Mouse (Mus musculus): ENCODE data around the gene Vrk1.

Vrk1 gene

DNA sequence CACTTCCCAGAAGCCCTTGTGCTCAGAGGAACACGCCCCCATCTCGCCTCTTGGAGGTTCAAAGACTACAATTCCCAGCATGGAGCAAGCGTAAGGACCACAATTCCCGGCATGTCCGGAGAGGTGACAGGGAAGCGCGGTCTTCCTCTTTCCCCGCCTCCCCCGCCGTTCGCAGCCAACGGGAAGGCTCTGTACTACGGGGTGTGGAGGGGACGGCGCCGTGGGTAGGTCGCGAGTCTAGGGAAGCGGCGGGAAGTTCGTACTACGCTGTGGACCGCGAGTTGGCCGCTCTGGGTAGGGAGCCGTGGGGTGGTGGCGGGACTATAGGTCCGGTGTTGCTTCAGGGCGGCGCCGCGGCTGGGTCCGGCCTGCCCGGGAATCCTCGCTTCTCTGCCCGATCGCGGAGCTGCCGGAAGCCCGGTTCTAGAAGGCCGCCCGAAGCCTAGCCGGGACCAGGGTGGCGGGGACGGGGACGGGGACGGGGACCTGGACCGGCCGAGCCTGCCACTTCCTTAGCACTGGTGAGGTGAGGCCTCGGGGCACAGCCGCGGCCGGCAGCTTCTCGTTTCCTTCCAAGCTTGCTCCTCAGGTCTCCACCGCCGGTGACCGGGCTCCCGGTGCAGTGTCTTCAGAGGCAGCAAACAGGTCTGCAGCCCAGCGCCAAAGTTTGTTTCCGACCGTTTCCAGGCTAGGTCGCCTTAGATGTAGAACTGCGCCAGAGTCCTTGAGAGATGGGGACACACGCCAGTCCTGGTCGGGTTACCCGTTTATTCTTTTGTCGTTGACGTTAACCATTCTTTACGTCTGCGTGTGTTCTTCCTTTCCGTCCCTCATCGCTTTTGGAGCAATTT is at the start of gene Vrk1:
TSS of gene Vrk1 (plus strand) at position 164 of the 851 bp plus-strand sequence.
- DNase-seq (ENCODE audit: low read depth), result peak; percentile 88

DNA sequence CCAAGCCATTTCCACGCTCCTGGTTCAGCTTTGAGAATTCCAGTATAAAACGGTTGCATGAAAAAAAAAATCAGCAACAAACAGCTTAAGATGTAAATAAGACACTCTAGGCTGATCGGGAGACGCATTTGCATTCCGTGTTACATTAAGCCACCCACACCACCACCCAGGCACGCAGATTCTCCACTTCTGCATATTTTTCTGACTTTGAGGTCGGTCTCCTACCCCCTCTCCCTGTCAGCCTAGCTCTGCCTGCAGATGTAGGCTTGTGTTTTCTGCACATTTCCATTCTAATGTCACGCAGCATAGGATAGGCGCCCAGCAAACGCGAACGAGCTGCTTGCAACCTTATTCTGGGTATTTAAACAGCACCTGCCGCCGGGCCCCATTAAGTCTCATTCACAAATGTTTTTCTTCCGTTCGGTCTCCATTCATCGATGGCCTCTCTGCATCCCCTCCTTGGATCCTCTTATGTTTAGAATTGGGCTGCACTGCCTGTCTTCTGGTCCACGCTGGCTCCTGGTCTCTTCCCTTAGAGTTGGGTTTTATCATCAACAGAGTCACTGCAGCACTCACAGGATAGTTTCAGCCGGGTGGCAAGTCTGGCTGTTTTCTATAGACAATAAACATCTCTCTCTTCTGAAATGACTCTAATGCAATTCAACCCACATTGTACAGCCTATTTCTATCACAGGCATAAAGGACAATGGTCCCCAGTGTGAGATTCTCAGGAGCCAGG is 49.3 kb upstream of the Vrk1 start:
- no peak for DNase-seq (ENCODE audit: low read depth)

DNA sequence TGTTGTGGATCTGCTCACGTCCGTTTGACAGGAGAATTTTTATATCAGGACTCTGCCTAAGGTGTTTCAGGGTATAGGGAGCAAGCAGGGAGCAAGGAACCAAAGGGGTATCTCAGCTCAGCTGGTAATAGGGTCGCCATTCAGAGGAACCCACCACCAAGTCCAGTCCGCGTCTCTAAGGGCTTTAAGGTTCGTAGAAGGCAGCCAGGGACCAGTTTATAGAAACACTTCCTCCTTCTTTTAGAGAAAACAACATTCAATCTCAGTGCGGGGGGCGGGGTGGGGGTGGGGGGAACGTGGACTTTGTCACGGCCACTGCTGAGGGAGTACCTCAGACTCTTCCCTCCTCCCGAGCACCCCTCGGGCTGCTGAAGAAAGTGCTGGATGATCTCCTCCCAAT is 48.4 kb upstream of the Vrk1 start:
- no peak for DNase-seq (ENCODE audit: low read depth)

DNA sequence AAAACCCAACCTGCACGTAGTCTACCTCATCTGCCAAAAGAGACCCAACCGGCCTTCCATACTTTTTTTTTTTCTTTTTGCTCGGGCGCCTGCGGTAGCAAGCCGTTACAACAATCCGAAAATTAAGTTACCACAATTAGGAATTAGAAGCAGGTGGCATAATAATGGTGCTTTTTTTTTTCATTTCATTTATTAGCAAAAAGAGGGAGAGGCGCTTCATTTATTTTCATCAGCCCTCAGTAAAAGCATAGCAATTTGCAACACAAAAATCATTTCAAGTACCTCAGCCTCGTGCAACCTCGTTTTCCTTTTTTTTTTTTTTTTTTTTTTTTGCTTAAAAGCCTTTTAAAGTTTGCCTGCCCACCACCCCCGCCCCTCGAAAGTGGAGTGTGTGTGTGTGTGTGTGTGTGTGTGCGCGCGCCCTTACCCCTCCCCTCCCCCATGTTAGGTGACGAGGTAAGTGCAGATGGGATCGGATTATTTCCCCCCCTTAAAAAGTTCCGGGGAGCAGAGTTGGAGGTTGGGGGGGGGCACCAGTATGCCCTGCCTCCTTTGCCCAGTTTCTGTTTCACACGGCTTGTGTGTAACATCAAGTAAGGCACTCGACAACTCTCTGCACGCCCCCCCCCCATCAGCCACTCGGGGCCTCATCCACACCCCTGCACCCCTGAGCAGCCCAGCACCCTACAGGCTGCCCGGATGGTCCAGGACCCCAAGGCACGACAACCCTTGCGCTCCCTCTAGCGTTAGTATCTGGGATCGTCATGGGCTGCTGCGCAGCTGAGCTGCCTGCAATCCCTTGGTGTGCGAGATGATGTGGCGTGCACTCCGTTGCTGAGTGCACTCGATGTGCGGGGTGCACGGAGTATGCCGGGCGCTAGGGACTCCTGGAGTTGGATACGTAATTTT is 47.7 kb upstream of the Vrk1 start:
- peak; percentile 93 for DNase-seq (ENCODE audit: low read depth)

DNA sequence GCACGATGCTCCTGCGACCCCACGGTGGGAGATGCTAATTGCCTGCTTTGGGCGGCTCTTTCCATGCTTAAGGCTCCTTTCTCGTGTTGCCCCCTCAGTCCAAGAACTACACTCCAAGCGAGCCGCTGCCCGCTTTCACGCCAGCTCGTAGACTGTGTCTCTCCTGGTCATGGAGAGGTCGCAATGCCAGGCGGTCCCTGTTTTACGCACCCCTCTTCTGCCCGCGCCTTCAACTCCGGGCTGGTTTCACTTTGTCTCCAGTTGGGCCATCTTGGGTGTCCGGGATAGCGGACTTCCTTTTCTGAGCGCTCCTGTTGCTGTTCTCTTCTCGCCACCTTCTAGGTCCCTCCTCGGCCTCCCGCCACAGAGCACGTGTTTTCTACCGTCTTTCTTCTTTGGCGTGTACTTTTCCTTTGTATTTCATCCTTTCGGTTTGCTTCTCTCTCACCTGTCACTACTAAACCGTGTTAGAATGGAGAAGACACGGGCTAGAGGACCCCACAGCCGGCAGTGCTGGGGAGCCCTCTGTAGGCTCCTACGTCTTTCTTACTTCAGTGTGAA is 46.9 kb upstream of the Vrk1 start:
- no peak for DNase-seq (ENCODE audit: low read depth)

DNA sequence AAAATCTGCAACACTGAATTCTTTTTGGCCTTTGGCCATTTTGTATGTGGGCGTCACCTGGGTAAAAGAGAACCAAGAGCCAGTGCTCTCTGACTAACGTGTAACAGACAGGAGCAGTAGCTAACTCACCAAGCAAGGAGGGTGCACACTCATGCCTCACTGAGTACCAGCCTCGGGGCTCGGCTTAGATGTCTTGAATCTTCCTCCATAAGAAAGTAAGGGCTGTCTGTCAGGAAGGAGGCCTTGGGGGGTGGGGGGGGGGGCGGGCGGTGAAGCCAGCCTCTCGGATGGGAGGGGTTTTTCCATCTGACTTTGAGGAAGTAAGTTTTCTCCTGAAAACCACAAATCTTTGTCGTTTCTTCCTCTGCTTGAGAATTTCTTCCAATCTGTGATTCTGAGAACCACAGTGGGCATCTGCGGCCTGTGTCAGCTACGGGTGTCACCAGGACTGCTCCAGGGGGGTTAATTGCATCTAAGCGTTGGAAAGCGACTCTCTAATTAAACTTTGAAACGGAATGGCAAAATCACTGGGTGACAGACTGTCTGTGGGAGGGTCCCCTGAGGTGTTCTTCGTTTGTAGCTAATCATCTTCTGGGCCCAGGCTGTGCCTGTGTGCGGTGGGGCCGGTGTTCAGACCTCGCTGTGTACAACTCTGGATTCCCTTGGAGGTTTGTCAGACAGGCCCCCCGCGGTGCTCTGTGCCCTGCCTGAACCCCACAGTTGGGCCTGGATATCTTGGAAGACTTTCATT is 43.0 kb upstream of the Vrk1 start:
- peak; percentile 23 for DNase-seq (ENCODE audit: low read depth)

DNA sequence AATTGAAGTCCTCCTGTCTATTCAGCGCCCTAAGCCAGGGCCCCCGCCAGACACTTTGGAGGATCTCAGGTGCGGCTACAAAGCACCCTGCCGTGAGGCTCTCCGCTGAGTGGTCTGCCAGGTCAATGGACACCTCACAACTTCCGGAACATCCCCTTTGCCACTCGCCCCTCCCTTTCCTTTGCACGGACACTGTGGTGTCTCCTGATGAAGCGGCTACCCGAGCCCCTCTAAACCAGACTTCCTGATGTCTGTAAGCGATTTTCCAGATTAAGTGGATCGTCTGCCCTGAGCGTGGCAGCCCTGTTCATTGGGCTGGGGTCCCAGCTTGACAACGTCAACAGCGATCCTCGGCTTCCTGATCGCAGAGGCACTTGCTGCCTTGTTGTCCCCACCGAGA is 42.2 kb upstream of the Vrk1 start:
- peak; percentile 23 for DNase-seq (ENCODE audit: low read depth)

DNA sequence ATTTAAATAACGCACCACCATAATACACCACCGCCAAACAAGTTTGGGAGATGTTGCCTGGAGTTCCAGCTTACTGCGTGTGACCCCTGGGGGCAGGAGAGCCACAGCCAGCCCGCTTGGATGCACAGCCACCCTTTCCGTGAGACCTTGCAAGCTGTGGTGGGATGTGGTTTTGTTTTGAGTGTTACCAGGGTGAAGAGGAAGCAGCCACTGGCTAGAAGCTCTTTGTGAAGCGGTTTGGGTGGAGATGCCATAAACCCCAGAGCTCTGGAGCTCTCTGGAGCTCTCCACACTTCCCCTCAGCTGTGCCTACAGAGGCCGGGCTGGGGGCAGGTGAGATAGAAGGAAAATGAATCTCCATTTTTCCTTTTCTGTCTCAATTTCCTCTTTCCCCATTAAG is 38.8 kb upstream of the Vrk1 start:
- peak; percentile 69 for DNase-seq (ENCODE audit: low read depth)

DNA sequence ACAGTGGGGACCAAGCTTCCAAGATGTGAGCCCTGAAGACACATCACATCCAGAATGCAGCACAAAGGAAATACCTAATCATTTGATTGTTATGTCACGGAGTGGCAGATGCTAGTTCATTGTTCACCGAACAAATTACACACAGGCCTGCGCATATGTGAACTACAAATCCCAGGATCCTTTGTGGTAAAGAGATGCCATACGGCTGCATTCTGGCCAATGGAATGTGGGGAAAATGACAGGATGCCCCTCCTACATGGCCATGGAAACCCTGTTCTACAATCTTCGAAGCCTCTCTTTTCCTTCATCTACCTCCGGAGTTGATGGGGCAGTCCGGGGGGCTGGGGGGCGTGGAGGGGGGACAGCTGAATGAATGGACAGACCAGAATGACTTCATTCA is 37.4 kb upstream of the Vrk1 start:
- DNase-seq (ENCODE audit: low read depth), result no peak

DNA sequence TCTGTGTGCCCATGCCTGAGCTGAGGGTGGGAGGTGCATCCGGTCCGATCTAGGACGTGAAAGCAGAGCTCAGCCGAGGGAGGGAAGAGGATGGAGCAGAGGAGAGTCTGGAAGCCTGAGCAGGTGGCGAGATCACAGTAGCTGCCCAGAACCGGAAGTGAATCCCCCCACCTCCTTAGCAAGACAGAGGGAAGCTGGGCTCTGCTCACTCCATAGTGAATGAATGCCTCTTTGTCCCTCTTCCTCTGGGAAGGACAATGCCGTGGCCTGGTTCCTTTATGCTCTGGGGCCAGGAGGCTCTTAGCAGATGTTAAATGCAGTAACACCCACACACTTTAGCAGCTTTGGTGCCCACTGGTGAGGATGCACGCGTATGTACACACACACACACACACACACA is 36.3 kb upstream of the Vrk1 start:
- DNase-seq (ENCODE audit: low read depth), result no peak

DNA sequence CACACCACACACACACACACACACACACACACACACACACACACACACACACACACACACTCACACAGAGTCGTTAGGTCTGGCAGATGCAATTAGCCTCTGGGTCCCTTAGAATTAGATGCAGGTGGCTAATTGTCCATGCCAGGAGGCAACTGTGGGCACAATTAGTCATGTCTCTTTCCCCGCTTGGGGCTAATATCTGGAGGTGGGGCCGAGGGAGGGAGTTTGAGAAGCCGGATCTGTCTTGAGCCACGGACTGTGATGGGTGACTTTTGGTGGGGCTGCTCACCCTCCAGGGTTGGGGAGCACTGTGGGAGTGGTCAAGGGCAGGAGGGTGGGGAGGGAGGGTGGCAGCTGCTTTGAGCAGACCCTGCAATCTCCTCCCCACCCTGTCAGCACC is 35.9 kb upstream of the Vrk1 start:
- no peak for DNase-seq (ENCODE audit: low read depth)

DNA sequence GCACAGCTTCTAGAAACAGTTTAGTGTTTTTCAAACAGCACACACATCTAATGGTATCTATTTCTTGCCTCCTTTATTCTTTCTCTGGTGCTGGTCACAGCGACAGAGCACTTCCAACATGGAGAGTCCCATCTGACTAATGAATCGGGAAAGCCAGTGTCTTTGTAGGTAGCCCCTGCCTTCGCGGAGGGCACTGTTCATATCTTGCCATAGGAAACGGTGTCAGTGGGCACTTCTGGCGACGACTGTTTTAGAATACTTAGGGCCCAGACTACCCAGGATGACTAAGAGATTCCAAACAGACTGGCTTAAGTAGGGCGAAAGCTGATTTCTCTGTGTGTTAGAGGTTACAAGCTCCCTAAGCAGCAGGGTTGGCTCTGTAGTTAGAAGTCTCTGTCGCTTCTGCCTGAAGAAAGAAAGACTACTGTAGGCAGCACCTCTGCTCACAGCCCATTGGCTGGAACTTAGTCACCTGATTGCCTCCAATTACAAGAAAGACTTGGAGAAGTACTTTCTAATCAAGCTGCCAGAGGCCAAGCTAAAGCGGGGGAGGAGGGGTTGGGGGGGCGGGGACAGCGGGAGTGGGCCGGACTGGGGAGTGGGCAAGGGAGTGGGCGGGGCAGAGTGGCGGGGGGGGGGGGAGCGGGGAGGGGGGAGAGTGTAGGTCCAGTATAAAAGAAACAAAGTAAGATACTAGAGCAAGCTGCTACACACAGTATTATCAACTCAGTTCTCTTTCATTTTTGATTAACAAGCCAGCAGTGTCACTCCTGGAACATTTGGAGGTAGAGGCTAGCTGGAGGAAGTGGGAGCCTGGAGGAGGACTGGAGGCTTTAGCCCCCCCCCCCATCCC is 28.7 kb upstream of the Vrk1 start:
- DNase-seq (ENCODE audit: low read depth), result peak; percentile 48

DNA sequence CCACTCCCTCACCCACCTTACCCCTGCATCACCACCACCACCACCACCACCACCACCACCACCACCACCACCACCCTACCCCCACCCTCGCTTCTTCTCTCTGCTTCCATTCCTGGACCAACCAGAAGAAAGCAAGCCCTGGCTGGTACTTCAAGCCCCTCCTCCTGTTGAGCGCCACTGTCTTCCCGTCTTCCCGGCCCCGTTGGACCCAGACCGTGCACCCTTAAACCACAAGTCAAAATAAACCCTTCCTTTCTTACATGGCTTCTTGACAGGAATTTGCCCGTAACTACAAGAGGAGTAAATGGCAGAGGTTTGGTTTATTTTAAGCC is 28.1 kb upstream of the Vrk1 start:
- DNase-seq (ENCODE audit: low read depth), result no peak

DNA sequence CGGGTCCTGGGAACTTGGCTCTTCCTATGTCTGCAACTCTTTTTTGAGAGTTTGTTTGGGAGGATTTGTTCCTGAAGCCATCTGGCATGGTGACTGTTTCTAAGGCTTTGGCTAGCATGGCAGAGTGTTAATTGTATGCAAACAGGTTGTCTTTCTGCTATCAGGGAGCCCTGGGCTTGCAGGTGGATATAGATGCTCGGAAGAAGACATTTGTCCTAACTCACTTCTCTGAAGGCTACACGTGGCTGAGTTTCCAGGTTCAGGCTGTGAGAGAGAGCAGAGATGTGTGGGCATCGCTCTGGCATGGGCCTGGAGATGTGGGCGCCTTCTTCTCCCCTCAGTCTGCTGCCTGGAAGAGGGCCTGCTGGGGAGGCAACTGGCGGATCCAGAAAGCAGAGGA is 27.4 kb upstream of the Vrk1 start:
- DNase-seq (ENCODE audit: low read depth), result no peak

DNA sequence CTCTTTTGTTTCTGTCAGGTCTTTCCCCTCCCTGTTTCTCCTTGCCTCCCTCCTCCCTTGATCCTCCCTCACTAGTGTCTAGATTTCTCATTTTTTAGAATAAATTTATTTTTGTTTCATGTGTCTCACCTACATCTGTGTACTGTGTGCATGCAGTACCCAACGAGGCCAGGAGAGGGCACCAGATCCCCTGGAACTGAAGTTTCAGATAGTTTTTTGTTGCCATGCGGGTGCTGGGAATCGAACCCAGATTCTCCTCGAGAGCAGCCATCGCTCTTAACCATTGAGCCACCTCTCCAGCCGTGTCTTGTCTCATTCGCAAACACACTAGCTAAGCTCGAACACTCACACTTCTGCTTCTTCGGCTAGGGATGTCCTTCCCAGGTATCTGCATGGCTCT is 26.5 kb upstream of the Vrk1 start:
- DNase-seq (ENCODE audit: low read depth), result peak; percentile 28

DNA sequence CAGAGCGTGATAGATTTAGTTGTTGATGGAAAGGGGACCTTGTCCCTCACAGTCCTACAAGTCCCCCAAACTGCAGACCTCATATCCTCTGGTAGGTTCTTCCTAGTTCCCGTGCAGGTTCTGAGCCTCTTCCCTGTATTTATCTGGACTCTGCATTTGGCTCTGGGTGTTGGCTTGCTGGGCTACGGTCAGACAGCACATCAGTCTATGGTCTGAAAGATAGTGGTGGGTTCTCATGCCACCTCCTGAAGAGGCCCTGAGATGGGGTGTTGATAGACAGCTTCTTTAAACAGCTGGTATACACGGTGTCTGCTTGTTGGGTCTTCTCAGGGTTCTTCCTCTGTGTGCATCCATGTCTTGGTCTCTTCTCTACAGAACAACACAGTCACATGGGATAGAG is 21.6 kb upstream of the Vrk1 start:
- no peak for DNase-seq (ENCODE audit: low read depth)

DNA sequence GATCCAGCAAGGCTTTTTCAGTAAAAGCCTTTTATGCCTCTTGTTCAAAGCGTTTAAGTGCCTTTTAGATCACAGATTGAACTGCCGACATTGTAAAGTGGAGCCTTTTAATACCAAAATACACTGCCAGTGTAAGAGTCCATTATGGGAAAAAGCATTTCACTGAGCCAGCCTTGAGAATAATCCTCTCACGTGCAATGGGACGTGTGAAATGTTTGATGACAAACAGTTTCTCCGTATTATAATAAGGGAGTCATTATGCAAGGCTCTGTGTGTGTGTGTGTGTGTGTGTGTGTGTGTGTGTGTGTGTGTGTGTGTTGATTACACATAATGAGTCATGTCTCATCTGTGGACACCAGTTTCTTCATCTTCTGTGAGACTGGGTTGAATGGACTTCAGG is 17.3 kb upstream of the Vrk1 start:
- no peak for DNase-seq (ENCODE audit: low read depth)

DNA sequence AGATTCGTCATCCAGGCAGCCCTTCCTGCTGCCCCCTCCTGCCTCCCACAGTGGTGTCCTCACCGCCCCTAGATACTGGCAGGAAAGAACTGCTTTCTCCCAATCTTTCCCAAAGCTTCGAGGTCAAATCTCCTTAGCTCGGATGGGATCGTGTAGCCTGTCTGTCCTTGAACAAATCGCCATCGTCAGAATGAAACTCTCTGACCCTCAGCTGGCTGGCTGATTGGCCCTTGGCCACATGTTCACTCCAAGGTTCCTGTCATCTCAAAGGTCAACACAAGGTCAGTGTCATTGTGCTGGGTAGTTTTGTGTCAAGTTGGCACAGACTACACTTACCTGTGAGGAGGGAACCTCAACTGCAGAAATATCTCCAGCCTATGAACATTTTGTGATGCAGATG is 16.7 kb upstream of the Vrk1 start:
- DNase-seq (ENCODE audit: low read depth), result no peak

DNA sequence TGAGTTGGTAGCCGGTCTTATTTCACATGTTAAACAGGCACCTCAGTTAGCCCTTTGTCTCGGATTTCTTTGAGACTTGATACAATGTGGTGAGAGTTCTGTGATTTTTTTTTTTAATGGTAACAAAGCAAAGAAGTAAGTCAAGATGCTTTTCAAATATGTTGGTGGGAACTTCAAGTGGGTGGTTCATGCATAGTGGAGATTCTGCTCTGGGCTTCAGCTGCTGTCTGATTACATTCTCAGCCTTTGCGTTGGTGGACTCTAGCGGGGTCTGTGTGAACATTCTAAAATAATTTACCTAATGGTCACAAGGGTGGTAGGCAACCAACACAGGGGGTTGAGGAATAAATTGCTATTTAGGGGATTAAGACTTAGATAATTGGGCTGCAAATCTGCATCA is 14.1 kb upstream of the Vrk1 start:
- DNase-seq (ENCODE audit: low read depth), result no peak

DNA sequence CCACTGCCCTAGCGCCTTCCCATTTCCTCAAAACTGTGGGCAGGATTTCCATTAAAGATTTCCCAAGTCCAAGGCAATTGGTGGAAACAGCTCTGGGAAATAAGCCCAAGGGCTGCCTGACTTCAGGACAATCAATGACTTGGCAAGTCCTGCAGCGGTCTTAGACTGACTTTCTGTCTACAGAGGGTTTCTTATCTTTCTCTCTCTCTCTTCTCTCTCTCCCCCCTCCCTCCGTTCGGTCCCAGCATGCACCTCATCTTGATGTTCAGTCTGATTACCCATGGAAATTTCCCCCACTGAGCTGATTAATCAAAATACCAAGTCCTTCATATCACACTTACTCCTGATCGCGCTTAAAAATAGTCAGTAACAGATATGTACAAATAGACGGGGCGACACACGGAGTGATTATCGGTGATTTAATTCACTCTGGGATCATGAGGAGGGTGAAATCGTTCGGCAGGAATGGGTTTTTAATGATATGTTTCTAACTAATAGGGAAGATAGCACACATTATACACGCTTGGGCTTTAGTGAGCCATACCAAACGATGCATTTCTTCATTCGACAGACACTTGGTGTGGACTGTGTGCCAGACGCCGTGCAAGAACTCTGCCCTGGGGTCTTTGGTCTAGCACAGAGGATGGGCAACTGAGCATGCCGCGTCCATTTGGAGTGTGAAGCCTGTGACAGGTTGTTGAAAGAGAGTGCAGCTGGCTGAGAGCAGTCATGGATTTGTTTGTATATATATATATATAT is 12.8 kb upstream of the Vrk1 start:
- no peak for DNase-seq (ENCODE audit: low read depth)

Data from naive thymus-derived CD4-positive, alpha-beta T cell, adult 2 months (primary cell).